Mouse (Mus musculus): ENCODE results near the gene Ube2m.

- TF ChIP-seq CTCF (IDR thresholded peaks at IDR 0.05; ENCODE audit: control insufficient read depth, insufficient read depth, insufficient replicate concordance, low read depth, low read length) (no peak), POLR2A (IDR thresholded peaks at IDR 0.05; ENCODE audit: control insufficient read depth, low read depth, low read length) (no peak)
These were observed 32.1 kb downstream of the Ube2m start for GRCm38 (mm10) chr7:13006011-13006410.
